Mouse (Mus musculus): ENCODE results near the gene Ccdc80. TPM values are rescaled to one million over a fixed set of nuclear protein-coding genes. Genes with fewer than 3 reads are reported as not detected.

Ccdc80 gene
- 4.8 TPM for polyA plus RNA-seq (2015; fragmentation: Illumina TruSeq; extraction: RNeasy Lipid Tissue Mini Kit (QIAGEN cat#74804); ENCODE audit: low read depth, low replicate concordance)

DNA sequence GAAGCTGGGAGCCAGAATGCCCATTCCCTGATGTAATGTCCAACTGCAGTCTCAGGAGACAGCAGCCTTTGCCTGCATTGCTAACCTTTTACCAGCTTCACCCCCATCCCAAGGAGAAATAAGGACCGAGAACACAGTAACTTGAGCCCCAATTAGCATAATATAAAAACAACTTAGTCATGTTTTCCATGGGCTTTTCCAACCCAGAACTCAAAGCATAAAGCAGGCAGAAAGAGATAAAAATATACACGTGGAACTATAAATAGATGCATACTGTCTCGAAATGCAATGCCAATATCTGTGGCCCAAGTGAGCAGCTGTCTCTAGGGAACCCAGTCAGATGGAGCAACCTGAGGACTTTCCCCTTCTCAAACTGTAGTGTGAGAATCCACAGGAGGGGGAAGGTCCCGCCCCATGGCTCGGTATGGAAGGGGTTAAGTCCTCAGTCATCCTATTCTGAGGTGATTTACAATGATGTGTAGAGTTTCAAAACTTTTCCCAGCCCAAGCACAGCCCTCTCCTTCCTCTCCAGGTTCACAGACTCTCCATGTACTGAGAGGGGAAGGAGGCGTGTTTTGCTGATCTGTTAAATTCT, at the start of gene Ccdc80:
Gene Ccdc80 (plus strand): TSS at position 266 of the 595 bp plus-strand sequence.

DNA sequence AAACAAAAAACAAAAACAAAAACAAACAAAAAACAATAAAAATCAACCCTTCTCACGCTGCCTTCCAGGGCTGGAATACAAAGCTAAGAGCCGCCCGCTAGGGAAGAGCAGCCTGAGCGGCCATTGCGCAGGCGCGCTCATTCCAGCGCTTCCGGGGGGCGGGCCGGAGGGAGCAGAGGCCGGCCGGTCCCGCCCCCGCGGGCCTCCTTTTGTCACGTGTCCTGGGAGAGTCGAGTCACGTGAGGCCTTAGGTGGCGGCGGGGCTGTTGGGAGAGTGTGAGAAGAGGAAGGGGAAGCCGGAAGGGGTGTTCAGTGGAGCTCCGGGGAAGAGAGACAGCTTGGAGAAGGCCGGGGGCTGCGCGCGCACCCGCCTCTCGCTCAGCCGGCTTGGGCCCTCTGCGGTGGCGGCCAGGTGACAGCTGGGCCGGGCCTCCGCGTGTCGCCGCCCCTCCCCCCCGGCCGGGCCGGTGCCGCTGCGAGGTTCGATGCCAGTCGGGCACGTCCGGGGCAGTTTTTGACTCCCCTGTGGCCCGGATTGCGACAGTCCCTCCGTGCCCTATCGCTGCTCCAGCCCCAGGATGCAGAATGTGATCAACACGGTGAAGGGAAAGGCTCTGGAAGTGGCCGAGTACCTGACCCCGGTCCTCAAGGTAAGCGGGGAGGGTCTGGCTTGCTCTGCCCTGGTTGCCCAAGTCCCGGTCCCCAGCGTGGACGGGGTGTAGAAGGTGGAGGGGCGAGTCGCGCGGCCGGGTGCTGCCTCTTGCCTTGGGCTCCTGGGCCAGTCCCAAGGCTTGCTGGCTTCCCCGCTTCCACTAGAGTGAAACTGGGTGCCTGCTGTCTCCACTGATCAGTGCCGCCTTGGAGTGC, 65.6 kb downstream of the Ccdc80 start, which contains the start of the genes Slc35a5 and Atg3:
Gene Slc35a5 (minus strand): TSS at position 185 of the 867 bp plus-strand sequence.
Gene Atg3 (plus strand): TSS at position 264 of the 867 bp plus-strand sequence.

Other genes starting within 250 kb of the Ccdc80 start
- not detected for gene Cd200r2, start 226.3 kb upstream of the Ccdc80 start, polyA plus RNA-seq (2015; fragmentation: Illumina TruSeq; extraction: RNeasy Lipid Tissue Mini Kit (QIAGEN cat#74804); ENCODE audit: low read depth, low replicate concordance)
- not detected for gene Cd200r3, start 149.7 kb upstream of the Ccdc80 start, polyA plus RNA-seq (2015; fragmentation: Illumina TruSeq; extraction: RNeasy Lipid Tissue Mini Kit (QIAGEN cat#74804); ENCODE audit: low read depth, low replicate concordance)
- 45.6 TPM for gene Slc35a5, start 65.3 kb downstream of the Ccdc80 start, polyA plus RNA-seq (2015; fragmentation: Illumina TruSeq; extraction: RNeasy Lipid Tissue Mini Kit (QIAGEN cat#74804); ENCODE audit: low read depth, low replicate concordance)
- gene Atg3, start 65.4 kb downstream of the Ccdc80 start, polyA plus RNA-seq (2015; fragmentation: Illumina TruSeq; extraction: RNeasy Lipid Tissue Mini Kit (QIAGEN cat#74804); ENCODE audit: low read depth, low replicate concordance) = 54.9 TPM
- 1.1 TPM for gene Btla, start 130.9 kb downstream of the Ccdc80 start, polyA plus RNA-seq (2015; fragmentation: Illumina TruSeq; extraction: RNeasy Lipid Tissue Mini Kit (QIAGEN cat#74804); ENCODE audit: low read depth, low replicate concordance)

All from brain, adult 10 weeks (tissue).